Comparison of ENCODE assay signal across 8 mouse cellular contexts in genomic region chr6:4746696-4747439, GRCm38 (mm10). TPM values are rescaled to one million over a fixed set of nuclear protein-coding genes. Genes with fewer than 3 reads are reported as not detected.
DNase-seq lines count a peak whose midpoint lies in the region; ATAC-seq and TF ChIP-seq lines count a peak whose summit lies in the region.

Gene Sgce, minus strand, starts transcription at chr6:4747207.
Gene Peg10, plus strand, starts transcription at chr6:4747306.

- H3K9me3 ChIP-seq in intestine, postnatal 0 days (ENCODE audit: control insufficient read depth) = no peaks in the 10 kb centered on the region
- H3K9me3 ChIP-seq in midbrain, embryonic 10.5 days (replicated peaks) = peaks cover 30% of the 10 kb centered on the region

- peak within 1 kb of the TSS; percentile 50 for H3K27ac ChIP-seq in intestine, postnatal 0 days (ENCODE audit: low read depth, low read length)
- peak within 1 kb of the TSS; percentile 93 for H3K27ac ChIP-seq in midbrain, embryonic 10.5 days (replicated peaks)

- intact Hi-C loops in left cerebral cortex, postnatal 4 days (cut with DNase I) = loop anchor here (5.0 to 10.0 kb wide), 2 partner anchors 368 to 635 kb away; partner anchors contain the start of gene Asb4

- no peaks in the 10 kb centered on the region for H3K36me3 ChIP-seq in intestine, postnatal 0 days (ENCODE audit: control insufficient read depth, insufficient read depth)
- H3K36me3 ChIP-seq in midbrain, embryonic 10.5 days = peaks cover 9% of the 10 kb centered on the region; the same call in 1 of the 2 replicates

- ATAC-seq in granulocyte monocyte progenitor cell, adult 5-6 weeks (replicated peaks; ENCODE audit: poor library complexity, severe bottlenecking) = peak; percentile 34; the same call in 1 of the 2 replicates
- ATAC-seq in intestine, postnatal 0 days = peak; percentile 32

- peak; percentile 69 for TF ChIP-seq CTCF in intestine, postnatal 0 days (IDR thresholded peaks at IDR 0.05; ENCODE audit: low read depth)

- no peaks in the 10 kb centered on the region for H3K4me1 ChIP-seq in intestine, postnatal 0 days (replicated peaks; ENCODE audit: control insufficient read depth, insufficient read depth, low read length)
- peaks cover 26% of the 10 kb centered on the region for H3K4me1 ChIP-seq in midbrain, embryonic 10.5 days

- 45% methylated on average over 38 of the region's 38 CpGs for WGBS in intestine, postnatal 0 days
- 47% methylated on average over 38 of the region's 38 CpGs for WGBS in midbrain, embryonic 10.5 days

- peak within 1 kb of the TSS; percentile 51 for H3K9ac ChIP-seq in intestine, postnatal 0 days (ENCODE audit: low read depth, low read length)

- peak within 1 kb of the TSS; percentile 60 for H3K4me2 ChIP-seq in intestine, postnatal 0 days (replicated peaks; ENCODE audit: low read depth)

- peak; percentile 90 for DNase-seq in adrenal gland, postnatal 10 days
- peak; percentile 69 for DNase-seq in embryo, embryonic 11.5 days (ENCODE audit: low read depth, low spot score)
- DNase-seq in left cerebral cortex, postnatal 4 days = peak; percentile 85
- DNase-seq in midbrain, embryonic 10.5 days (ENCODE audit: low spot score) = peak; percentile 88
- DNase-seq in right cerebral cortex, postnatal 25 days = peak; percentile 61
- DNase-seq in yolk sac, embryonic 10.5 days (ENCODE audit: low spot score) = peak; percentile 88

- 0 out of 2 replicates have a peak, but pooled peaks cover 3% of the 10 kb centered on the region for H3K27me3 ChIP-seq in intestine, postnatal 0 days (replicated peaks; ENCODE audit: control insufficient read depth, insufficient read depth, low read length)
- no peaks in the 10 kb centered on the region for H3K27me3 ChIP-seq in midbrain, embryonic 10.5 days (ENCODE audit: low read depth, poor library complexity, severe bottlenecking)

- H3K4me3 ChIP-seq in intestine, postnatal 0 days (ENCODE audit: low read depth, low read length) = peak within 1 kb of the TSS; percentile 49
- H3K4me3 ChIP-seq in midbrain, embryonic 10.5 days = peak within 1 kb of the TSS; percentile 65

RNA-seq across cellular contexts. Expression of gene Sgce, which starts in this region (rescaled TPM):
- 10 to 100 TPM; 57.3 to 65.7 TPM for total RNA-seq in adrenal gland, postnatal 10 days (2021)
- not detected in 2 replicates for total RNA-seq in granulocyte monocyte progenitor cell, adult 5-6 weeks (2014; fragmentation: Nextera tagmentation)
- total RNA-seq in granulocyte monocyte progenitor cell, adult 5-6 weeks (2017) = 1.0 and 2.3 TPM in 2 replicates
- 25.5 and 29.7 TPM in 2 replicates for polyA plus RNA-seq in intestine, postnatal 0 days (2015; fragmentation: Nextera tagmentation; extraction: Ambion mirVana)
- 10 to 100 TPM; 39.2 to 41.0 TPM for total RNA-seq in left cerebral cortex, postnatal 4 days (2021)
- 65.2 and 67.6 TPM in 2 replicates for polyA plus RNA-seq in midbrain, embryonic 10.5 days (2016; fragmentation: Nextera tagmentation; extraction: Ambion mirVana)

RNA-seq across cellular contexts. Expression of gene Peg10, which starts in this region (rescaled TPM):
- 100 to 1,000 TPM; 283 to 299 TPM for total RNA-seq in adrenal gland, postnatal 10 days (2021)
- not detected in 2 replicates for total RNA-seq in granulocyte monocyte progenitor cell, adult 5-6 weeks (2014; fragmentation: Nextera tagmentation)
- total RNA-seq in granulocyte monocyte progenitor cell, adult 5-6 weeks (2017) = 0.04 and 0.15 TPM in 2 replicates
- polyA plus RNA-seq in intestine, postnatal 0 days (2015; fragmentation: Nextera tagmentation; extraction: Ambion mirVana) = 0.55 TPM in 2 replicates
- 10 to 100 TPM in 1 of 2 experiments, 1 to 10 TPM in 1; 9.6 to 18.9 TPM for total RNA-seq in left cerebral cortex, postnatal 4 days (2021)
- 8.7 and 8.8 TPM in 2 replicates for polyA plus RNA-seq in midbrain, embryonic 10.5 days (2016; fragmentation: Nextera tagmentation; extraction: Ambion mirVana)

Comparison
In these comparisons a context has a peak if more than half of its experiments do, and no peak if none do; other contexts are left out.
1. Peak in every context shown above with its lines: DNase-seq, ATAC-seq, H3K4me3 ChIP-seq and H3K27ac ChIP-seq.
2. RNA of gene Sgce (total RNA-seq): 57.3 to 65.7 TPM in adrenal gland, postnatal 10 days and 39.2 to 41.0 TPM in left cerebral cortex, postnatal 4 days; 1.0 to 2.3 TPM in granulocyte monocyte progenitor cell, adult 5-6 weeks; every median in the first group is over 10 times any median in the second.
3. RNA of gene Peg10 (total RNA-seq): 283 to 299 TPM in adrenal gland, postnatal 10 days; 9.6 to 18.9 TPM in left cerebral cortex, postnatal 4 days and 0.04 to 0.15 TPM in granulocyte monocyte progenitor cell, adult 5-6 weeks; every median in the first group is over 10 times any median in the second.